Mouse (Mus musculus): Measurements from ENCODE around the gene Stip1. TPM values are rescaled to one million over a fixed set of nuclear protein-coding genes. Genes with fewer than 3 reads are reported as not detected.
A peak's percentile ranks its signal among the peaks of the same experiment; 100 is the strongest.

Stip1 gene
- polyA plus RNA-seq, 1 experiment from 2014 or later, result 304 TPM

DNA sequence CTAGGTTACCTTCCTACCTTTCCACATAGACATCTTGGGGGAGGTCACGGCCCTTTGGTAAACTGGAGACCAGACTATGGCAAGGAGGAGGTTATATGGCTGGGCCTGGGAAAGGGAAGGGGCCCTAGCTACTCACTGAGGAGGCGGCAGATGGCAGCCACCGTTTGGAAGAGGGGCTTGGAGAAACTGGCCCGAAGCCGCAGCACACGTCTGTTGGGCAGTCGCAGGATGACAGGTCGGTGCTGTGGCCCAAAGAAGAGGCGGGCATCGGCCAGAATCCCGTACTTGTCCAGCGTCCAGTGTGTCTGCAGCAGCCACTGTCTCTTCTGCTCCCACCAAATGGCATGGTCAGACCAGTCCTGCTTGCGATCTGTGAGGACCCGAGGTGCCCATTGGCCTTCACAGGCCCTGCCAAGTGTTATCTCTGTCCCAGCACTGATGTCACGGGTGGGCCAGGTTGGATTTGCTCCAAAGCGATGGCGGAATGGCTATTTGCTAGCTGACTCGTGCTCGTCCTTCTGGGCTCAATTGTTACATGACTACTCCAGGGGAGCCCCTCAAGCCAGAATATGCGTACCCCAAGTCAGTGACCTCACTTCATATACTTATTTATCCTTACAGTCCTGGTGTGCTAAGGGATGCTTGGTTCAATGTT is 25.2 kb downstream of the Stip1 start:
- H3K36me3 ChIP-seq (ENCODE audit: control insufficient read depth, insufficient read depth, low read length), result peaks cover 15% of the 10 kb centered on the region
- no peak overlapping the region for H3K27ac ChIP-seq (ENCODE audit: low read depth, low read length)
- H3K4me3 ChIP-seq (ENCODE audit: low read length), result no peak overlapping the region
- no peak for ATAC-seq (ENCODE audit: low FRiP score, low TSS enrichment)
- H3K4me2 ChIP-seq (replicated peaks; ENCODE audit: low read depth, low read length), result no peak overlapping the region
- no peaks in the 10 kb centered on the region for H3K4me1 ChIP-seq (ENCODE audit: control insufficient read depth, insufficient read depth, low read length)
- H3K9me3 ChIP-seq (ENCODE audit: control insufficient read depth, low read length), result no peaks in the 10 kb centered on the region
- WGBS, result 95% methylated on average over 19 of the region's 20 CpGs
- 0 out of 2 replicates have a peak overlapping the region, but pooled peaks have one; percentile 12 for H3K9ac ChIP-seq (ENCODE audit: low read depth, low read length)
- no peaks in the 10 kb centered on the region for H3K27me3 ChIP-seq (ENCODE audit: control insufficient read depth, insufficient read depth, low read length)

DNA sequence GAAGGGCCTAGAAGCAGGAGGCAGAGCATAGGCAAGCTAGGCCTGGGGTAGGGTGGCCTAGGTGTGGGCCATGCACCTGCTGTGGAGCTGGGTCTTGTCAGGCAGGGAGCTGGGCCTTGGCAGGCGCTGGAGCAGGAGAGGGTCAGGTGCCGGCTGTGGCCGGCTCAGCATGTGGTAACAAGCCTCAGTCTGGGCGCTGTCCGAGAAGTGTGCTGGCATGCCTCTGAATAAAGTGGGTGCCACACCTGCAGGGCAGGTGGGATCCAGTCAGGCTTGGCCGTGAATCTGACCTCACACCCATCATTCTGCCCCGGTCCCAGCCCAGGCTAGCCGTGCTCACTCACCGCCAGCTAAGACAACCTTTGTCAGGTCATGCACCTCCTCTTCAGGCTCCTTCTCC is 25.8 kb downstream of the Stip1 start:
- no peaks in the 10 kb centered on the region for H3K9me3 ChIP-seq (ENCODE audit: control insufficient read depth, low read length)
- H3K4me2 ChIP-seq (replicated peaks; ENCODE audit: low read depth, low read length), result no peak overlapping the region
- no peaks in the 10 kb centered on the region for H3K4me1 ChIP-seq (ENCODE audit: control insufficient read depth, insufficient read depth, low read length)
- no peaks in the 10 kb centered on the region for H3K27me3 ChIP-seq (ENCODE audit: control insufficient read depth, insufficient read depth, low read length)
- H3K4me3 ChIP-seq (ENCODE audit: low read length), result no peak overlapping the region
- no peak overlapping the region for H3K27ac ChIP-seq (ENCODE audit: low read depth, low read length)
- peaks cover 8% of the 10 kb centered on the region for H3K36me3 ChIP-seq (ENCODE audit: control insufficient read depth, insufficient read depth, low read length)
- ATAC-seq (ENCODE audit: low FRiP score, low TSS enrichment), result no peak
- WGBS, result 89% methylated on average over 9 of the region's 9 CpGs
- H3K9ac ChIP-seq (ENCODE audit: low read depth, low read length), result 0 out of 2 replicates have a peak overlapping the region, but pooled peaks have one; percentile 12

DNA sequence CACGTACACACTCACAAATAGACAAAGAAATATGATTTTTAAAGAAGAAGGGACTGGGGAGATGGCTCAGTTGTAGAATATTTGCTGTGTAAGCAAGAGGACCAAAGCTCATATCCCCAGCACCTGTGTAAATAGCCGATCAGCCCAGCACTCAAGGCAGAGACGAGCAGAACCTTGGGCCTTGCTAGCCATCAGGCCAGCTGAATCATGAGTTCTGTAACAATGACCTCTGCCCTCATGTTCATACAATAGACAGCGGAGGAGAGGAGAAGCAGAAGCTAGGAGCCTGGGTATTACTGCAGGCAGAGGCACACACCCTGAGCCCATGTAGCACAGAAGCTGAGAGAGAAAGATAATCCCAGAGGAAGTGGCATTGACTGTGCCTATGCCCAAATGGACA is 27.3 kb downstream of the Stip1 start:
- no peak overlapping the region for H3K4me3 ChIP-seq (ENCODE audit: low read length)
- H3K36me3 ChIP-seq (ENCODE audit: control insufficient read depth, insufficient read depth, low read length), result no peaks in the 10 kb centered on the region
- no peak overlapping the region for H3K27ac ChIP-seq (ENCODE audit: low read depth, low read length)
- ATAC-seq (ENCODE audit: low FRiP score, low TSS enrichment), result no peak
- WGBS, result 63% methylated on average over 4 of the region's 4 CpGs
- H3K4me1 ChIP-seq (ENCODE audit: control insufficient read depth, insufficient read depth, low read length), result no peaks in the 10 kb centered on the region
- H3K4me2 ChIP-seq (replicated peaks; ENCODE audit: low read depth, low read length), result no peak overlapping the region
- no peak overlapping the region for H3K9ac ChIP-seq (ENCODE audit: low read depth, low read length)
- H3K27me3 ChIP-seq (ENCODE audit: control insufficient read depth, insufficient read depth, low read length), result no peaks in the 10 kb centered on the region
- H3K9me3 ChIP-seq (ENCODE audit: control insufficient read depth, low read length), result no peaks in the 10 kb centered on the region

DNA sequence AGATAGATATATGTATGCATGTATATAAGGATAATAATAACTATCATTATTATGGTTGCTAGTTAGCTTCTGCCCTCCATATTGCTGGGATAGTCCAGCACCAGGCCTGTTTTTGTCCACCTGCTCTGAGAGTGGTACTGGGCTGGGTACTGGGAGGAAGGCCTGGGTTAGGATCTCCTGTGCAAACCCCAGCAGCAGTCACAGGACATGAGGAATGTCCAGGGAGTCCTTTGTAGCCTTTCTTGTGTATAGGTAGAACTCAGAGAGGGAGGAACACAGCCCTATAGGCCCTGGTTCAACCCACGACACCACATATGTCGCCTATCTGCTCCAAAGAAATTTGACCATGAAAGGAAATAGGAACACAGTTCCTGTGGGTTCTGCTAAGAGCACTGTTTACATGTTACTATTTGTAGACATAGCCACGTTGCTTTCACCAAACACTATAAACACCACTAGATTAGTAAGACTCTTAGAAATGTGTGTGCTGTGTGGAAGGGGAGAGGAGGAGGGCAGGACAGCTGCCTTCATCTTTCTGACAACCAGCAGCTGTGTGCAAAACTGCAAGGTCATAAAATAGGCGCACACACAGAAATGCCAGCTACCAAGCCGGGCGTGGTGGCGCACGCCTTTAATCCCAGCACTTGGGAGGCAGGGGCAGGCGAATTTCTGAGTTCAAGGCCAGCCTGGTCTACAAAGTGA is 32.7 kb downstream of the Stip1 start:
- ATAC-seq (ENCODE audit: low FRiP score, low TSS enrichment), result no peak
- no peak overlapping the region for H3K4me2 ChIP-seq (replicated peaks; ENCODE audit: low read depth, low read length)
- no peak overlapping the region for H3K9ac ChIP-seq (ENCODE audit: low read depth, low read length)
- 89% methylated on average over 9 of the region's 9 CpGs for WGBS
- no peaks in the 10 kb centered on the region for H3K36me3 ChIP-seq (ENCODE audit: control insufficient read depth, insufficient read depth, low read length)
- H3K4me1 ChIP-seq (ENCODE audit: control insufficient read depth, insufficient read depth, low read length), result no peaks in the 10 kb centered on the region
- H3K27ac ChIP-seq (ENCODE audit: low read depth, low read length), result no peak overlapping the region
- H3K27me3 ChIP-seq (ENCODE audit: control insufficient read depth, insufficient read depth, low read length), result no peaks in the 10 kb centered on the region
- no peak overlapping the region for H3K4me3 ChIP-seq (ENCODE audit: low read length)
- no peaks in the 10 kb centered on the region for H3K9me3 ChIP-seq (ENCODE audit: control insufficient read depth, low read length)

DNA sequence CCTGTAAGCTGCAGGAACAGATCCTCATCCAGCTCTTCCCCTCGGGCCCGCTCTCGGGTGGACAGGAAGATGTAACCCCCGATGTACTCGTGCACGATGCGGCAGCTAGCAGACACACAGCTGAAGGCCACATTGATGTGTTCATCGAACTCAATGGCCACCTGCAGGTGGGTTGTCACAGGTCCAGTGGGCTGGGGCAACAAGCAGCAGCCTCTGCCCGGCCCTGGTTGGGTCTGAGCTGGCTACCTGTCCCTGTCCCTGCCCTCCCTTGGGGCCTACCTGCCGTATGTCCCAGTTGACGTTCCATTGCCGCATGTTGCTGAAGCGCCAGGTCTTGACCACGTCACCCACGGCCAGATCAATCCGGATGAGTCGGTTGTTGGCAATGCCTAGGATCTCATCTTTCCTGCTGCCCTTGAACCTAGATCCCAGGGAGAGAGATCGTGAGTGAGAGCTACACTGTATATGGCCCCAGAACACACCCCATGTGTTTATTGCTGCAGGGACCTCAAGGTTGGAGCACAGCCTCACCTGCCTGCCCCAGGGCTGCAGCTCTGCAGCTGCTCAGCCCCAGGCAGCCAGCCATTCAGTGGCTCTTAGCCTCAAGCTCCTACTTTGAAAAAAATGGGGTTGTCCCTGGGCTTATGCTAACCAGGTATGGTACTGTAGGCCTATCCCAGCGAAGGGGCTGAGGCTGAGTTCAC is 40.3 kb downstream of the Stip1 start:
- 94% methylated on average over 19 of the region's 19 CpGs for WGBS
- Histone ChIP-seq H3K27me3 (ENCODE audit: control insufficient read depth, insufficient read depth, low read length) (no peaks in the 10 kb centered on the region), H3K9ac (ENCODE audit: low read depth, low read length) (no peak overlapping the region)

DNA sequence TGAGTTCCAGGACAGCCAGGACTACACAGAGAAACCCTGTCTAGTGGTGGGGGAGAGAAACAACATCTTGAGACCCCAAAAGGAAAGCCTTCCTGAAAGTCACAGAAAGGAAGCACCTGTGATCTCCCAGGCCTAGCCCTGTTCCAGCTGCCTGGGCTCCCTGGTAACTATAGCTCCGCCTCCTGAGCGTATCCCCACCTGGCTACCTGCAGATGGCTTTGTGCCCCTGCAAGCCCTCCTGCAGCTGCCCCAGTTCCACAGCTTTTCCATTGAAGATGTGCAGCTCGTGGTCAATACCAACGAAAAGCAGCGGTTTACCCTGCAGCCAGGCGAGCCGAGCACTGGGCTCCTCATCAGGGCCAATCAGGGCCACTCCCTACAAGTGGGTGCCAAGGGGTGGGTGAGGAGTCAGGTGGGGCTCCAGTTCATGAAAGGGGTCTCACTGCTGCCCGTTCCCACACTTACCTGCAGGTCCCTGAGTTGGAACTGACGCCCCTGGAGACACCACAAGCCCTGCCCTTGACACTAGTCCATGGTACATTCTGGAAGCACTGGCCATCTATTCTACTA is 42.0 kb downstream of the Stip1 start:
- Histone ChIP-seq H3K4me3 (ENCODE audit: low read length) (no peak overlapping the region), H3K27ac (ENCODE audit: low read depth, low read length) (no peak overlapping the region), H3K9ac (ENCODE audit: low read depth, low read length) (no peak overlapping the region), H3K36me3 (ENCODE audit: control insufficient read depth, insufficient read depth, low read length) (peaks cover 5% of the 10 kb centered on the region), H3K9me3 (ENCODE audit: control insufficient read depth, low read length) (no peaks in the 10 kb centered on the region), H3K27me3 (ENCODE audit: control insufficient read depth, insufficient read depth, low read length) (no peaks in the 10 kb centered on the region), H3K4me1 (ENCODE audit: control insufficient read depth, insufficient read depth, low read length) (peaks cover 20% of the 10 kb centered on the region), H3K4me2 (replicated peaks; ENCODE audit: low read depth, low read length) (no peak overlapping the region)
- WGBS, result 87% methylated on average over 9 of the region's 9 CpGs
- no peak for ATAC-seq (ENCODE audit: low FRiP score, low TSS enrichment)

More for the DNA sequence above, 40.3 kb downstream of the Stip1 start:
- Histone ChIP-seq H3K4me2 (replicated peaks; ENCODE audit: low read depth, low read length) (no peak overlapping the region), H3K4me3 (ENCODE audit: low read length) (no peak overlapping the region), H3K36me3 (ENCODE audit: control insufficient read depth, insufficient read depth, low read length) (peaks cover 5% of the 10 kb centered on the region), H3K4me1 (ENCODE audit: control insufficient read depth, insufficient read depth, low read length) (peaks cover 13% of the 10 kb centered on the region), H3K9me3 (ENCODE audit: control insufficient read depth, low read length) (no peaks in the 10 kb centered on the region), H3K27ac (ENCODE audit: low read depth, low read length) (no peak overlapping the region)
- ATAC-seq (ENCODE audit: low FRiP score, low TSS enrichment), result no peak

DNA sequence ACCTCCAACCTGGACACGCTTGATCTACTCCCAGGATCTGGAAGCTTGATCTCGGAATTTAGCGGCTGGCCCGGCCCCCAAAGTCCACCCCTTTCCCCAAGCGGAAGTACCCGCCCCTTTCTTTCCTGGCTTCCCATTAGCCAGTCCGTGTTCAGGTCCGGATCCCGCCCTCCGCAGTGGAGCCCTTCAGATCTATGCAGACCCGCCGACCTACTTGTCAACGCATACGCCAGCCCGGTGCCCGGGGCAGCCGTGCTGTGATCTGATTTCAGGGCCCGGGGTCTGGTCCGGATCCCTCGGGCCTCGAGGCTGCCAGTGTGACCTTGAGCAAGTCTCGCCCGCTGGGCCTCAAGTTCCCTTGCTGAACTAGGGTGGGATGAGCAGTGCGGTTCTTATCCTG is 43.8 kb downstream of the Stip1 start, which contains the start of the genes Nudt22 and Trpt1:
Gene Nudt22 (minus strand): TSS at position 112 of the 400 bp plus-strand sequence.
Gene Trpt1 (plus strand): TSS at position 126 of the 400 bp plus-strand sequence.
- Histone ChIP-seq H3K27me3 (ENCODE audit: control insufficient read depth, insufficient read depth, low read length) (no peaks in the 10 kb centered on the region), H3K4me2 (replicated peaks; ENCODE audit: low read depth, low read length) (peak within 1 kb of the TSS; percentile 92), H3K9me3 (ENCODE audit: control insufficient read depth, low read length) (no peaks in the 10 kb centered on the region), H3K36me3 (ENCODE audit: control insufficient read depth, insufficient read depth, low read length) (peaks cover 5% of the 10 kb centered on the region), H3K27ac (ENCODE audit: low read depth, low read length) (peak within 1 kb of the TSS; percentile 62; the same call in 1 of the 2 replicates), H3K4me3 (ENCODE audit: low read length) (peak within 1 kb of the TSS; percentile 66), H3K9ac (ENCODE audit: low read depth, low read length) (peak within 1 kb of the TSS; percentile 67), H3K4me1 (ENCODE audit: control insufficient read depth, insufficient read depth, low read length) (peaks cover 21% of the 10 kb centered on the region)
- ATAC-seq (ENCODE audit: low FRiP score, low TSS enrichment), result peak; percentile 78
- under 1% methylated on average over 24 of the region's 24 CpGs for WGBS

DNA sequence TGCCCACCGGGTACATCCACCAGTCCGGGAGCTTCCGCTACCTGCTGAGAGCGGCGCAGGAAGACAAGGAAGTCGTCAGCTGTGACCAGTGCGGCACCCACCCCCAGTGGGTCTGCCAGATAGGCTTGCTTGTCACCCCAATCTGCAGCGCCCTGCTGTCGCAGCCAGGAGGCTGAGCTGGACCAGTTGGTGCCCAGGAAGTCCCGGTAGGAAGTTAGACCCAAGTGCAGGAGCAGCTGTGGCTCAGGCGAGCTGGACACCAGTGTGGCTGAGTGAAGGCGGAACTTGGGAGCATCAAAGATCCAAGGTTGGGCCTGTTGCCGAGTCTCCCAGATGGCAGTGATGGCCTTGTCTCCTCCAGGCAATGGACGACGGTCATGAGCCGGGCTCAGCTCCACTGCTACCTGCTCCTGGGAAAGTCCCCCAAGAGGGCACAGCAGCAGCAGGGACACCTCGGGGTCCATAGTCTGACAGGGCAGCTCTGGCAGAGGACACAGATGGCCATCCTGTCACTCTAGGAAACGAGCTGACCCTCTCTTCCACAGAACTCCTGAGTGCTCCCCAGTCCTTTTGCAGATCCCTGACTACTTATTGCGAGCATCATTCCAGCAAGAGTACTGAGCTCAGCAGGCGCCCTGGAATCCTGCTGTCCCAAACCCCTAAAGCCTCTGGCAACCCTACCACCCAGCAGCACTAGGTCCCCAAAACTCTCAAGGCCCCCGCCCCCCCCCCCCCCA is 44.3 kb downstream of the Stip1 start:
- H3K4me3 ChIP-seq (ENCODE audit: low read length), result peak overlapping the region; percentile 66
- no peaks in the 10 kb centered on the region for H3K27me3 ChIP-seq (ENCODE audit: control insufficient read depth, insufficient read depth, low read length)
- no peak overlapping the region for H3K27ac ChIP-seq (ENCODE audit: low read depth, low read length)
- no peak for ATAC-seq (ENCODE audit: low FRiP score, low TSS enrichment)
- 43% methylated on average over 21 of the region's 21 CpGs for WGBS
- peaks cover 21% of the 10 kb centered on the region for H3K4me1 ChIP-seq (ENCODE audit: control insufficient read depth, insufficient read depth, low read length)
- no peaks in the 10 kb centered on the region for H3K9me3 ChIP-seq (ENCODE audit: control insufficient read depth, low read length)
- peak overlapping the region; percentile 58 for H3K9ac ChIP-seq (ENCODE audit: low read depth, low read length)
- H3K4me2 ChIP-seq (replicated peaks; ENCODE audit: low read depth, low read length), result peak overlapping the region; percentile 92
- peaks cover 5% of the 10 kb centered on the region for H3K36me3 ChIP-seq (ENCODE audit: control insufficient read depth, insufficient read depth, low read length)

All from kidney, embryonic 14.5 days (tissue).